Mouse (Mus musculus) mouse embryonic stem cell (cell line): ENCODE results near the gene Anapc13.

Experiments used
- in situ Hi-C, 2 experiments: fragments of 300-500 bp; cut with MboI; formaldehyde crosslinking; loops; 1 replicate in 1 of 2; 3 replicates in 1 of 2; pipeline ENCODE4 v1.14.3; 2019 to 2020; ENCODE audit warnings: low sequenced_read_pairs in 2 of 2, low pct_unique_long_range_greater_than_20kb in 1 of 2, mixed read lengths in 1 of 2; ENCODE audit not compliant: unreplicated experiment in 1 of 2

Gene Anapc13

DNA sequence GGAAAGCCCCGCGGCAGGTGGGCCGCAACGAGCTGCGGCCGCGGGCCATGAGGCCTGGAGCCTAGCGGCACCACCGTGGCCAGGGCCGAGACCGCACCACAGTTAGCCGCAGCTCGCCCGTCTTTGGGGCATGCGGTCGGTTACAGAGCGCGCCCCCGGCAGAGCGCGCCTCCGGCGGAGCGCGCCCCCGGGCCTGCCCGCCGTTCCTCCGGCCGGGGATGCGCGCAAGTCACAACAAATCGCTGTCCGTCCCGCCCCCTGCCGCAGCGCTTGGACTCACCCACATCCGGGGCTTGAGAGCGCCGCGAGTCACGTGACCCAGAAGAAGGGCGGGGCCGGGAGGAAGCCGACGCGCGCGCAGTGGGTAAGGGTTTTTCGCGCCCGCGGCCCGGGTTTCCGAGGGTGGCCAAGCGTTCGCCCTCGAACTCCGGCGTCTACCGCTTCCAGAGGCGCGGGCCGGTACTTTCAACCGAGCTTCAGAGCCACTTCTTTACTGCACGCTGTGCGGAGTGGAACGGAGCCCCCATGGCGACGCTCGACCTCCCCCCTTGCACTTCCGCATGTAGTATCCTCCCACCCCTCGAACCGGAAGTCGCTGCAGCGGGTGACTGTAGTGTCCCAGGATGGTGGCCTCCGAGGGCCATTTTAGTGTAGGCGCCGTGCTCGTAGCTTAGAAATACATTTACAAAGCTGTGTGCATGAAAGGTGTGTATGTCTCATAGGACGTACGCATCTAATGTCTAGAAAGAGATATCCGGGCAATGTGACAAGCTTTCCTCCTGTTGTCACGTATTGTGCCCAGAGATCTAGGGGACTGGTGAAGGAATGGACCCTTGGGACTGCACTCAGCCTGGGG lies at the start of gene Anapc13, which contains the start of gene Cep63:
Gene Anapc13, plus strand, starts transcription at position 314 of the 856 bp plus-strand sequence.
Gene Cep63, minus strand, starts transcription at position 552 of the 856 bp plus-strand sequence.
- in situ Hi-C loops = no loop called here

DNA sequence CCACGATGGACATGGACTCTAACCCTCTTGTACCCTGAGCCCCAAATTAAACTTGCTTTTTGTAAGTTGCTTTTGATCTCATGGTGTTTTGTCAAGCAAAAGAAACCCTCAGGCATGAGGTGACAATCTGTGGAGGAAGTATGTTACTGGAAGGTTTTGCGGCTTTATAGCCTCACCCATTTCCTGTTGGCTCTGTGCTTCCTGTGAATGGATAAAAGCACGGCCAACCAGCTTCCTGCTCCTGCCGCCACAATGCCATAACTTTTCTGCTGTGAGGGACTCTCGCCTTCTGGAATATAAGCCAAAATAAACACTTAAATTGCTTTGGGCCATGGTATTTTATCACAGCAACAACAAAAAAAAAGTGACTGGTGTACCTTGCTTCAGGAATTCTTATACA lies 48.6 kb upstream of the Anapc13 start:
- in situ Hi-C loops = no loop called here

DNA sequence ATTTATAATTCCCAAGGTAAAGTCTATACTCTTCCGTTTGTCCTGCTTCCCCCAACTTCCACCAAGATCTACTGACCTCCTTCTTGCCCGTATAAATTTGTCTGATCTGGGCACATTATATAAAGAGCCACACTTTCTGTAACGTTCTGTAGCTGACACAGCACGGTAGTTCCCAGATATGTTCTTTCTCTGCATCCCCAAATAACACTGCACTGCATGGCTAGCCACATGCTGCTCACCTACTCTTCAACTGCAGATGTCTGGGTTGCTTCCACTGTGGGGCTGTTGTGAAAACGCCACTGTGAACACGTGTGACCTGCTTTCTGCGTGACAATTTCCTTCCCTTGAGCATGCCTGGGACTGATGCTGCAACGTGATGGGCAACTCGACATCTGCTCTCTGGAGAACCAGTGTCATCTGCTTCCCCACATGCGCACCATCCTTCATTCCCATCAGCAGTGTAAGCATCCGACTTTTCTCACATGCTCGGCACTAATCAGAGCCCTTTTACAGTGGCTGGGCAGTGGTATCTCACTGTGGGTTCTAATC lies 44.1 kb upstream of the Anapc13 start:
- in situ Hi-C loops = no loop called here

DNA sequence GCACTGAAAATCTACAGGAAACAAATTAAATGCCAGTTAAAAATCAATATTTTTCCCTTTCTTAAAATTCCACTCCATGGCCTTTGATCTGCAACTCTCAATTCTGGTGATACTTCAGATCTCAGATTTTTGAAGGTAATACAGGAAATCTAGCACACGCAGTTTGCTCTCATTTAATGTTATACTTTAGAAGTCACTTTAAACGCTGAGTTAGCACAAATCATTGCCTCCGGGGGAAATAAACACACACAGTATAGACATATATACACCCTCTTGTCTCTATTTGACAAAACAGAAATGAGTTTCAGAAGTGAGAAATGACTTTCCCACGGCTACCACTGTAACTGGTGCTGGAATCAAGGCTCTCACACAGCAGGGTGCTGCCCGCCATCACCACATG lies 38.7 kb upstream of the Anapc13 start:
- in situ Hi-C loops = no loop called here

DNA sequence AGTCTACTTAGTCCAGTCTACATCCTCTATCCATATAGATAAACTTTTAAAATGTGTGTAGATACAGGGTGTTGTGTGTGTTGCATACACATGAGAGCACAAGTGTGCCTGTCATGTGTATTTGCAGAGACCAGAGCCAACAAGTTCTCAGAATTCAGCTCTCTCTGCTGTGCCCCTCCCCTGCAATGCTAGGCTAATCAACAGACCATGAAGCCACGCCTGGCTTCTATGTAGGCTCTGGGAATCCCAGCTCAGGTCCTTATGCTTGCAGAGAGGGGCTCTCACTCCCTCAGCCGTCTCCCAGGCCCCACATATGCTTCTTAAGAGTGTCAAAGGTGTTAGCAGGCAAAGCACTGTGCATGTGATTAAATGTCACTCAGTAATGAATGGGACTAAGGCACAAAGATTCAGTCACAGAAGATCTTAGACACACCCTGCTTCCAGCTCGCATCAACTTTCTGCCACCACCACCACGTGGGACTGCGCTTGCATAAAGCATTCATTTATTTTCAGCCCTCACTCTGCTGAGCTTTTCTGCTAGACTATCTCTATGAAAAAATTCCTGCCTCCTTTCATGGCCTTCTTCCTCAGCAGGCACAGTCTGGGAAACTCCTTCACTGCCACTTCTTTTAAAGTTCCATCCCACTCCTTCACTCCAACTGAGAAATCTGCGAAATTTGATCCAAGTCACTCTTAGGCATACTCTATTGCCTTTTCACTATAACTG lies 31.3 kb upstream of the Anapc13 start:
- in situ Hi-C loops = no loop called here

DNA sequence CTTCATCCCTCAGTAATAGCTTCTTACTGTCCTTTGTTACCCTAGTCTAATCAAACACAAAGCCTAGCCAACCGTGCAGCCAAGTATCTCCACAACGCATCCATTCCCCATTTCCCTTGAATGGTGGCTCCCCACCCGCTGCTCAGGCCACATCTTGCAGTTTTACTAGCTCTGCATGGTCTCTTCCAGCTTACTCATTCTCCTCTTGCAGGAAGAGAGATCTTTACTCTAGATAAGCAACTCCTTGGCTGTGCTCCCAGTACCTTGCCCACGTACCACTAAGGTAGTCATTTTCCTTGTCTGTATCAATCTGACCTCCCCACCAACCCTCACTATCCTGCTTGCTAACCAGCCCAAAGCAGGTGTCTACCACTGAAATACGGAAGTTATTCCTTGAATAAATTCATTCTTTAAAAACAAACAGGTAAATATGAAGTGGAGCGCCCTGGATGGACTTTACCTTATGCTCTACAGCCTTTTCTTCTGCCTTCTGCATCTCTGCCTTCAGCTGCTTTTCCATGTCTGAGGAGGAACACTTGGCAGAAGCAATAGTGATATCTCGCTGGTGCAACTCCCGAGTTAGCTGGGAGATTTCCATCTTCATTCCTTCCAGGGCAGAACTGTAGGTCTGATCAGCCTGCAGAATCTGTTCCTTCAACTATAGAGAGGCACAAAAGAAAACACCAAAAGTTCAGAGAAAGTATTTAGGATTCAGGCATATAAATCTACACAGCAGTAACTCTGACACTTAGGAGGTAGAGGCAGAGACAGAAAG lies 30.2 kb upstream of the Anapc13 start:
- in situ Hi-C loops = no loop called here

DNA sequence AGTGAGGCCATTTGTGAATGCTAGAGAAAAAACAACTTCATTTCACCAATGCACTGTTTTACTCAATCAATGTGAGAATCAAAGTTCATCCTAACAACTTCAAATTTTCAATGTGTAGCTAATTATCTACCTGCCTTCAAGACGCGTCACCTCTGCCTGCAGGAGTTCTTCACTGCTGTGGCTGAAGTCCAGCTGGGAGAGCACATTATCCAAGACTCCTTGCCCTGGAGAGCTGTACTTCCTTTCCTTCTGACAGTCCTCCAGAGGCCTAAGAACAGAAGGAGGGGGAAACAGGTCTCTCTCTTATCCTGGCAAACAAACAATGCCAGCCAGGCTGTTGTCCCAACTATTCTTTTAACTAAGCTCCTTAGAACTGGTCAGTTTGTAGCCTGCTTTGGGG lies 24.9 kb upstream of the Anapc13 start:
- in situ Hi-C loops = no loop called here

DNA sequence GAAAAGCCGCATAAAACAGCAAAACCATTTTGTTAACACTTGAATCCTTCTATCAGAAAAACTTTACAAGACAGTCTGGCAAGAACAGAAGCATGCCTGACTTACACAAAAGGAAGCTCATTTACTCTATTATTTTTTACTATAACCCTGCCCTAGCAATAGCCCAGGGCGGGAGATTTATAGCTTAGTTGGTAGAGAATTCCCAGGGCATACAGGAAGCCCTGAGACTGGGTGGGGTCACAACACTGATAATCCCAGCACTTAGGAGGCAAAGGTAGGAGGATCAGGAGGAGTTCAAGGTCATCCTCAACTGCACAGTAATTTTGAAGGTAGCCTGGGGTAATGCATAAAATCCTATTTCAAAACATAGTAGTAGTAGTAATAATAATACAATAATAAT lies 24.4 kb upstream of the Anapc13 start:
- in situ Hi-C loops = no loop called here

DNA sequence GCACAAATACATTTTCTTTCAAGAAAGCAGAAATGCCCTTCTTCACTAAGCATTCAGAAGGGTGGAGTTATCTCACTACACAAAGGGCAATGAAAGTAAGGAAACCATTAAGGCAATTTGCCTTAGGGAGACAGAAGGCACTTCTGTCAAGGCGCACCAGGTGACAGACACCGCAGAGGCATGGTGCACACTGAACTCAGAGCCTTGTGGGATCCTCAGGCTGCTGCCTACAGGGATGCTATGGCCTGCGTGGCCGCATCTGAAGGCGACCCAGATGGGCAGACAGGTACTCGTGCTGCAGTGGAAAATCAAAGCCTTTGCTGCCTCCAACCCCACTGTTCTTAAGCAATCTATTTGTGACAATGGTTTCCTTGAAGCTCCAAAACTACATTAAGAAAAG lies 20.9 kb upstream of the Anapc13 start:
- in situ Hi-C loops = no loop called here

DNA sequence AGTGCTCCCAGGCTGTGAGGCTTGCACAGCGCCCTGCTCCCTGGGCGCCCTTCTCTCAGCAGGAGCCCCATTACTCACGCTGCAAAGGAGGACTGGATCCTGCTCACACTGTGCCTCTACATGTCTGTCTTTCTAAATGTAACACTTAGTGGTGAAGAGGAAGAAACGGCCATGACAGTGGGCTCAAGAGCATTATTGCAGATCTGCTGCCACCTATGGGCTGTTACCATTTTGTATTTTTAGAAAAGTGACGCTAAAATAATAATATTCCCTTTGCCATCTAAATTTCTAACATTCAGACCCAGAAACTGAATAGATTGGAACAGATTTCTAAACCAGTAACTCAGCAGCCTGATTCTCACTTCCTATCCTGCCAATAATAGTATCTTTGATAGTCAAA lies 18.6 kb upstream of the Anapc13 start:
- in situ Hi-C loops = no loop called here

DNA sequence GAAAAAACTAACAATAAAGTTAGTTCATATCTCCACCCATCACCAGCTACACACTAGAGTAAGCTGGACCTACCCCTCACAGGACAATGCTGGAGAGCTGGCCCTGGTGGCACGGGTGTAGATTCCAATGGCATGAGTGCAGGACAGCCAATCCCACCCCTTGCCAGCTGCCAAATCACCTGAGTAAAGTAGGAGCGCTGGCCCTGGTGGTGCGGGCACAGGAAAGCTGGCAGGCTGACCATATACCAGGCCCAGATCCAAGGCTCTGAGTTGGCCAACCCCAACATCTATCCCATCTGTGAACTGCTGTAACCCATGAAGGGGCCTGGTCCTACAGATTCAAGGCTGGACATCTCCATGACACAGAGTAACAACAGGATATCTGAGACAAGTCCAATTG lies 16.9 kb upstream of the Anapc13 start:
- in situ Hi-C loops = no loop called here

DNA sequence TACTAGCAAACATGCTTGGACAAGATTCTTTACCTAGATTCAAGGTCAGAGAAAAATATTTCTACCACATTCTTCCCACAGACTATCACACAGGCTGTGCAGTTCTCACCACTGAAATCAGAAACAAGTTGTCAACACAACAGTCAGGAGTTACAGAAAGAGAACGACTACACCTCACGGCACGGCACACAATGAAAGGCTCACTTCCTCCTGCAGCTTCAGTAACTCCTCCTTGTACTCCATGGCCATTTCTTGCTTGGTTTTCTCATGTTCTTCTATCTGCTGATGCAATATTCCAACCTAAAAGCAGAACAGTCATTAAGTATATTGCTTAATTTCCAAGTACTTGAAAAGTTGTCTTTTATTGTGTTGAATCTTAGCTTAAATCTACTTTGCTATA lies 11.0 kb upstream of the Anapc13 start:
- in situ Hi-C loops = no loop called here

DNA sequence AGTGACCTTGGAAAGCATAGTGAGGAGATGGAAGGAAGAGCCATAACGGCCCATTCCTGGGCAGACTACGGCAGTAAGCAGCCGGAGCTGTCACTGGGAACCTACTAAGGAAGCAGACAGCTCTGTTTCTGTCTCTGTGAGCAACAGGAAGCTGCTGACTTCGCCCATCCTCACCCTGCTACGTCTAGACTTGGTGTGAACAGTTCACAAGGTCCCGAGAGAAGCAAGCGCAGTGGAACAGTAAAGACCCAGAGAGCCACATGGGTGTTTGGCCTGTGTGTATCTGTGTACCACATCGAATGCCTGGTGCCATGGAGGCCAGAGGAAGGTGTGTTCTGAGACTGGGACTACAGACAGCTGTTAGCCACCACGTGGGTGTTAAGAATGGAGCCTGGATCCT lies 9.8 kb upstream of the Anapc13 start:
- in situ Hi-C loops = no loop called here

DNA sequence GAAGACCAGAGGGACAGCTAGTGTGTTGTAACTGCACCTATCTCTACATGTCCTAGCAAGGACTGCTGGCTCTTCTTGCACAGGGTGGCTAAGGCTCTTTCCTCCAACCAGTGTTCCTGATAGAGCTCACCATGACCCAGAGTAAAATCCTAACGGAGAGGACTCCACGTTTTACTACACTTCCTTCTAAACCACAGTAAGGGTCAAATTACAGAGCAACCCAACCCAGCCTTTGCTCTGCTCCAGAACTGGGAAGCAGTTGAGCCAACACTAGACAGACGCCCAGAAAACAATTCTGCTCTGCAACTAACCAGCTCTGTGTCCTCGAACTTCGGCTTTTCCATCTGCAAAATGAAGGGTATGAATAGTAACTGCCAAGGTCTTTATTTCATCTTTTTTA lies 4.7 kb upstream of the Anapc13 start:
- in situ Hi-C loops = no loop called here

DNA sequence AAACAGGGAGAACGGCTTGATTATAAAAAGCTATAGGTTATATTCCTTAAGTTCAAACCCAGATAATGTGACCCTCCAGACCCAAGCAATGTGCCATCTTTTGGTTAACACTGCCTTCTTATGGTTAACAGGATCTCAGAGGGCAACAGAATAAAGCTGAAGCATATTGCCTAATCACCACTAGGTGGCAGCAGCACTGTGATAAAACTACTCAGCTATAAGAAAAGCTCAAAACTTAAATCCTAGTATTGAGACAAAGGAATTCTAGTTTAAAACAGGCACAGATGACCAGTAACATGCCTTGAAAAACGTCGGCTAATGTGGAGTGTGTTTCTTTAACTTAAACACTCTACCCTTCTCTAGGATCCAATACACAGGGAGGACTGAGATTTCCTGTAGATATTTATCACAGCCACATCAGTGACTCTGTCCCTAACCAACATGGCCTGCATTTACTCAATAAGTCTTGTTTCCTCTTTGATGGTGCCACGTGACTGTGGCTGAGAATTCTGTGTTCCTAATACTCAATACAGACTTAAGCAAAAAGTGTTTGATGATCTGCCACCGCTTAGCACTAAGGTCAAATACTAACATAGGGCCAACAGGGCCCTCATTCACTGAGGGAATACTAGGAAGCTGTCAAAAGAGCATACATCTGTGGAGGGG lies 3.8 kb upstream of the Anapc13 start:
- in situ Hi-C loops = no loop called here

DNA sequence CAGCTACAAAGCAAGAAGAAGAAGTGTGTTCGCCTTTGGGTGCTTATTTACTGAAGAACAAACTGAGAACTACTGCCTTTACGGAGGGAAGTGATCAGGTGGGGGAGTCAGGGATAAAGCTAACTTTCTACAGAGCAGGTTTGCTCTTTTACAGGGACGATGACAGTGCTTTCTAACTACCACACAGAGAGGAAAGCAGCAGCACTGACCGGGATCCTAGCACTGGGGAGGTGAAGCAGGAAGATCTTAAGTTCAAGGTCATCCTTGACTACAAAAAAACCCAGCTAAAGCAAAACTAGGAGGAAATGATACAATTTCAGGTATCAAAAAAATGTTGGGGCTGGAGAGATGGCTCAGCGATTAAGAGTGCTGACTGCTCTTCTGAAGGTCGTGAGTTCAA lies 3.2 kb upstream of the Anapc13 start:
- in situ Hi-C loops = no loop called here

DNA sequence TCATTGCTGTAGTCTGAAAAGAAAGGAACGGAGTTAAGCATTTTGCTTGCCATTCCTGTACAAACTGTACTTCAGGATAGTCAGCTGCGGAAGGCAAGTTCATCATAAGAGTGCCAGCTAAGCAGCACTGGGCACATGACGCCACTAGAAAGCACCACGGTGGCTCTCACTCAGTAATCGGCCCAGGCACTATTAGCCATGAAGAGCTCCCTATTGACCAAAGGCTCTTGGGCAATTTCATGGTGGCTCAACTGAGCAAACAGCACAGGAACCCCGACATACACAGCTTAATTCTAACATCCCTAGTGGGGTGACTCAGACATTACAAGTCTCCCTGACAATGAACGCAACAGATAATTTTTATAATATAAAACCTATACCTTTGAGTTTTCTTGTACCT lies 2.5 kb upstream of the Anapc13 start:
- in situ Hi-C loops = no loop called here

DNA sequence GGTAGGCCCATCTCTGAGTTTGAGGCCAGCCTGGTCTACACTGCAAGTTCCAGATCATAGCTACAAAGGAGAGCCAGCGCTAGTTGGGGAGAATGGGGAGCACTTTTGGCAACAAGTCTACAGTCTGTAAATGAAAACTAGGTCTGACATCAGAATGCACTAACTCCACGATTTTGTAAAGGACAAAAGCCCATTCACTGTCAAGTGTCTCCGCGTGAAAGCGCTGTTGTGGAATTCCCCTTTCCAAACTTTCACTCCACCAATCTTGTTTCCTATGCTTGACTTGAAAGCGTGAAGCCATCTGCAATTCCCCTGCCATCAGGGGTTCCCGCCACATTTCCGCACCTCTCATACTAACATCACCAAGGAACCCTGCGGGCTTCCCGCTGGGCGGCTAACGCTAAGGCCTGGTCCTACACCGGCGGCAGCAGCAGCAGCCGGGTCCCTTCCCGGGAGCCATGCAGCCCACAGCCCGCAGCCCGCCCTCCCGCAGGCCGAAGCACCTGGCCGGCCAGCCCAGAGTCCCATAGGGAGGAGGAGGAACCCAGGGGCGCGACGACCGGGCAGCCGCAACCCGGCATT lies 604 bp upstream of the Anapc13 start:
- in situ Hi-C loops = no loop called here
